Mouse (Mus musculus): ENCODE measurements around the gene Ndufa13. TPM values are rescaled to one million over a fixed set of nuclear protein-coding genes. Genes with fewer than 3 reads are reported as not detected.

Gene Ndufa13
- polyA plus RNA-seq, 1 experiment from 2014 or later, result 233 TPM

DNA sequence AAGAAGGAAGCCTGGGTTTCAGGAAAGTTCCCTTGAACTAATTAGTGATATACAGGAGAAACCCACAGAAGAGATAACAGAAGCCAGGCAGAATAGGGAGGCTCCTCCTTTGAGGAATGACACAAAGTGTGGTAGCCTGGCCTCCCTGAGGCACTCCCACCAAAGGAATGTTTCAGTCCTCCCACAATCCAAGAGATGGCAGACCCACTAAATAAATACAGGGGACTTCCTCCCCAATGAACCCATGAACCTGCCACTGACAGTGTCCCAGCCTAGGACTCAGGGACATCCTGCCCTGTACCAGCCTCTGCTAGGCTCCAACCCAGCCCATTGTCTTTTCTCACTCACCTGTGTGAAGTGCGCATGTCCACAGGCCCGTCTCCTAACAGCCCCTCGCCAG lies 33.1 kb upstream of the Ndufa13 start:
- H3K36me3 ChIP-seq (ENCODE audit: control insufficient read depth, insufficient read depth, low read length), result peaks cover 8% of the 10 kb centered on the region; the same call in 1 of the 2 replicates
- peak overlapping the region; percentile 59 for H3K27ac ChIP-seq (ENCODE audit: low read length)
- H3K27me3 ChIP-seq (replicated peaks; ENCODE audit: control insufficient read depth, insufficient read depth, low read length), result no peaks in the 10 kb centered on the region
- 78% methylated on average over 3 of the region's 3 CpGs for WGBS
- H3K4me1 ChIP-seq (ENCODE audit: control insufficient read depth, insufficient read depth, low read length), result peaks cover 43% of the 10 kb centered on the region
- H3K9ac ChIP-seq (ENCODE audit: low read depth, low read length), result no peak overlapping the region
- ATAC-seq, result peak; percentile 46; the same call in 1 of the 2 replicates
- H3K9me3 ChIP-seq (ENCODE audit: control insufficient read depth, low read length), result no peaks in the 10 kb centered on the region
- no peak overlapping the region for H3K4me2 ChIP-seq (ENCODE audit: low read depth, low read length)
- H3K4me3 ChIP-seq (ENCODE audit: low read length), result no peak overlapping the region

DNA sequence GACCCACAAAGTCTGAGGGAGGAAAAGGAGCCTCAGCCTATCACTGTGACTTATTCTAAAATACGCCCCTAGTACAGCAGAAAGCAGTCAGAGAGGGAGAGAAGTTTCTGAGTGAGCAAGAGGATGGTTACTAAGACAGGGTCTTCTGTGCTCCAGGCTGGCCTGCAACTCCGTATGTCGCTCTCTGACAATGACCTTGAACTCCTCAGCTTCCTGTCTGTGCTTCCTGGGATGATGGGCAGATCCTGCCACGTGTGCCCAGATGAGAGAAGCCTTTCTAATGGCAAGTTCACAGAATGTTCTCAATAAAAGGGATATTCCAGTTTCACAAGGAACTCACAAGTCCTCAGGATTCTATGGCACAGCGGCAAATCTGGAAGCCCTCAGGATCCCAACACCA lies 32.2 kb upstream of the Ndufa13 start:
- Histone ChIP-seq H3K9me3 (ENCODE audit: control insufficient read depth, low read length) (no peaks in the 10 kb centered on the region), H3K4me2 (ENCODE audit: low read depth, low read length) (no peak overlapping the region), H3K27ac (ENCODE audit: low read length) (no peak overlapping the region), H3K36me3 (ENCODE audit: control insufficient read depth, insufficient read depth, low read length) (peaks cover 8% of the 10 kb centered on the region; the same call in 1 of the 2 replicates), H3K27me3 (replicated peaks; ENCODE audit: control insufficient read depth, insufficient read depth, low read length) (no peaks in the 10 kb centered on the region), H3K4me3 (ENCODE audit: low read length) (no peak overlapping the region), H3K9ac (ENCODE audit: low read depth, low read length) (no peak overlapping the region), H3K4me1 (ENCODE audit: control insufficient read depth, insufficient read depth, low read length) (peaks cover 34% of the 10 kb centered on the region)
- ATAC-seq, result no peak
- 78% methylated on average over 5 of the region's 5 CpGs for WGBS

DNA sequence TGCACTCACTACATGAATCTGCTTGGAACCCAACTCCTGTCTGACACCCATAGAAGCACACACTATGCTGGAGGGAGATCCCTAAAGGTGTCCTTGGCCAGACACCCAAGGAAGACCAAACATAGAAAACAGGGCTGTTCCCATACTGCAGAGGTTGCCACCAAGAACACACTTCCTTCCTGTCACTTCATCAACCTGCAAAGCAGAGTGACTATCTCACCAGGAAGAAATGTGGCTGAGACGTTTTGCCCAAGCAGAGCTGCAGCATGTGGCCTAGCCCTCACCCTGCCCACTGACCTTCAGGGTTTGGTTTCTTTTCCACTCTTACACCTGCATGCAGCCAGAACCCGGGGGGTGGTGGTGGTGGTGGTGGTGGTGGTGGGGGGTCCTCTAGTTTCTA lies 31.5 kb upstream of the Ndufa13 start:
- Histone ChIP-seq H3K9me3 (ENCODE audit: control insufficient read depth, low read length) (no peaks in the 10 kb centered on the region), H3K4me3 (ENCODE audit: low read length) (no peak overlapping the region), H3K4me2 (ENCODE audit: low read depth, low read length) (no peak overlapping the region), H3K36me3 (ENCODE audit: control insufficient read depth, insufficient read depth, low read length) (peaks cover 8% of the 10 kb centered on the region; the same call in 1 of the 2 replicates), H3K4me1 (ENCODE audit: control insufficient read depth, insufficient read depth, low read length) (peaks cover 31% of the 10 kb centered on the region), H3K9ac (ENCODE audit: low read depth, low read length) (no peak overlapping the region), H3K27me3 (replicated peaks; ENCODE audit: control insufficient read depth, insufficient read depth, low read length) (no peaks in the 10 kb centered on the region), H3K27ac (ENCODE audit: low read length) (no peak overlapping the region)
- no peak for ATAC-seq
- 54% methylated on average over 2 of the region's 2 CpGs for WGBS

DNA sequence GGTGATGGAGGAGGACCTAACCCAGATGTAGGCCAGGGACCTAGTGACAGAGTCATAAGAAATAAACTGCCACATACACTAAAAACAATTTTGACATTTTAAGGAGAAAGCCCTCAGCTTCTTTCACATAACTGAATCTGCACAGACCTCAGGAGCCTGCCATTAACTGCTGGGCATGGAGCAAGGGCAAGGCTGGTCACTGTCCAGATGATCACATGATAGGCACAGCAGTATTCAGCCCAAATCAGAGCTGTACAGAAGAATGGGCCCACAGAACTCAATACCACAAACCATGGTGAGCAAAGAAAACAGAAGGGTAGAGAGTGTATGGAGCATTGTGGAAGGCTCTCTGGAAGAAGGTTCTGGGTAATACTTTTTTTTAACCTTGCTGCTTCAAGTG lies 24.5 kb upstream of the Ndufa13 start:
- Histone ChIP-seq H3K9ac (ENCODE audit: low read depth, low read length) (no peak overlapping the region), H3K27ac (ENCODE audit: low read length) (no peak overlapping the region), H3K4me1 (ENCODE audit: control insufficient read depth, insufficient read depth, low read length) (0 out of 2 replicates have a peak, but pooled peaks cover 2% of the 10 kb centered on the region), H3K4me3 (ENCODE audit: low read length) (no peak overlapping the region), H3K27me3 (replicated peaks; ENCODE audit: control insufficient read depth, insufficient read depth, low read length) (no peaks in the 10 kb centered on the region), H3K4me2 (ENCODE audit: low read depth, low read length) (no peak overlapping the region), H3K9me3 (ENCODE audit: control insufficient read depth, low read length) (no peaks in the 10 kb centered on the region), H3K36me3 (ENCODE audit: control insufficient read depth, insufficient read depth, low read length) (no peaks in the 10 kb centered on the region)
- ATAC-seq, result no peak

DNA sequence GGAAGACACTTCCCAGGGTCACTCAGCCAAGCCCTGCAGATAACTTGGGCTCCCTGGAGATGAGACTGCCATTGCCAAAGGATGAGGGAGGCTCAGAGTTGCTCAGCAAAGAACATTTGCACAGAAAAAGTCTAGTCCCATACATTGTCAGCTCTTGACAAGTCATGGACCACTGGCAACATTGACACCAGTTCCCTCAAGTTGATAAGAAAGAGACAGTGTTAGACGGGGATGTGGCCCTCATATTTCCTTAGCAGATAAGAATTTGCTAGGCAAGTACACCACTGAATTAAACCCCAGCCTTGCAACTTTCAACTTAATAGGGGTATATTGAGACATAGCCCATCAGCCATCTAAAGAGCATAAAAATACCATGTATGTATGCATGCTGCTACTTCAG lies 21.6 kb upstream of the Ndufa13 start:
- Histone ChIP-seq H3K9ac (ENCODE audit: low read depth, low read length) (no peak overlapping the region), H3K4me3 (ENCODE audit: low read length) (no peak overlapping the region), H3K4me1 (ENCODE audit: control insufficient read depth, insufficient read depth, low read length) (peaks cover 19% of the 10 kb centered on the region), H3K4me2 (ENCODE audit: low read depth, low read length) (no peak overlapping the region), H3K9me3 (ENCODE audit: control insufficient read depth, low read length) (no peaks in the 10 kb centered on the region), H3K27ac (ENCODE audit: low read length) (no peak overlapping the region), H3K27me3 (replicated peaks; ENCODE audit: control insufficient read depth, insufficient read depth, low read length) (no peaks in the 10 kb centered on the region), H3K36me3 (ENCODE audit: control insufficient read depth, insufficient read depth, low read length) (no peaks in the 10 kb centered on the region)
- WGBS, result 75% methylated on average over 1 of the region's 1 CpGs
- ATAC-seq, result no peak

DNA sequence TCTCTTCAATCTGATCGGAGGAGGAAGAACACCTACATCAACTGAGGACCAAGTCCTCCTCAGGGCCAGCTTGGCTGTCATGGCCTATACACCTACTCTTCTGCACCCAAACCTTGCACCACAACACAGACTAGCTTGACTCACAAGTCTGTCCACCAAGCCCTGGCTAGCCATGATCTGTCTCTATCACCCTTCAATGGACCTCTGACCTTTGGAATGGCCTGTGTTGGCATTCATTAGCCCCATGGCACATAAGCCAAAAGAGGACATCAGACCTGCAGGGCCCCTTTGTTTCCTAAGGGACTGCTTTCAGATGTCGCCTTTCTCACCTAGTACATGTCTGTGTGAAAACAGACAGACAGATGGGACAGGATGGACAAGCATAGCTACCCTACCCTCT lies 18.8 kb upstream of the Ndufa13 start:
- Histone ChIP-seq H3K9me3 (ENCODE audit: control insufficient read depth, low read length) (no peaks in the 10 kb centered on the region), H3K4me1 (ENCODE audit: control insufficient read depth, insufficient read depth, low read length) (peaks cover 16% of the 10 kb centered on the region), H3K27me3 (replicated peaks; ENCODE audit: control insufficient read depth, insufficient read depth, low read length) (no peaks in the 10 kb centered on the region), H3K36me3 (ENCODE audit: control insufficient read depth, insufficient read depth, low read length) (peaks cover 13% of the 10 kb centered on the region), H3K4me3 (ENCODE audit: low read length) (no peak overlapping the region), H3K4me2 (ENCODE audit: low read depth, low read length) (no peak overlapping the region), H3K9ac (ENCODE audit: low read depth, low read length) (peak overlapping the region; percentile 16; the same call in 1 of the 2 replicates), H3K27ac (ENCODE audit: low read length) (peak overlapping the region; percentile 62)
- 94% methylated on average over 2 of the region's 2 CpGs for WGBS
- ATAC-seq, result no peak

DNA sequence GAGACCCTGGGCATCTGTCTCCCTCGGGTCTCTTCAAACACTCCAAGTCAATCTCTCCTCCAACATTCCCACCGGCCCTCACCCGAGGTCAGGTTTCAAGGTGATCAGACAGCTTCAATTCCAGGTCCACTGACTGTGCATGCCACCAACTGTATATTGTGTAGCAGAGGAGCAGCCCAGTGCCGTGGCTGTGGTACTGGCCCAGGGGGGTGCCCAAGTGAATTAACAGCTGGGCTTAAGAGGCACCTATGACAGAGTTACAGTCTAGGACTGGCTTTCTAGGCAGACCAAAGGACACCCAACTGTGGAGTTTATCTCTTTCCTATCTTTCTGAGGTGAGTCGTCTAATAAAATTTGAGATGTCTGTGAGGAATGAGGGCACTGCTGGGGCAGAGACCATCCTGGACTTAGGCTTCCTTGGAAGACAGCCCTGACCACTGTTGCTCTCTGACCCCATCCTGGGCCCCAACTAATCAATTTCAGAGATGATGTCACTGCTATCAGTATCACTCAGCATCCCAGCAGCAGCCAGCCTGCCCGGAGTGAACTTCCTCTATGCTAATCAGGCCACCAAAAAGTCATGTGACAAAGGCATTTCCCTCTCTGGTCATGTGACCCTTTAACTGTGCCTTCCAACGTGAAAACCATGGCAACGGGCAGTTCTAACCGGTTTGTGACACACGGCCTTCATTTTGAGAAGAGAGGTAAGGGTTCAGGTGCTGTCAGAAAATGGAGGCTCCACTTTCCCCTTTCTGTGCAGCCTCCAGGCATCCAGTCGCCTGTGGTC lies 17.7 kb upstream of the Ndufa13 start:
- Histone ChIP-seq H3K9ac (ENCODE audit: low read depth, low read length) (no peak overlapping the region), H3K4me3 (ENCODE audit: low read length) (no peak overlapping the region), H3K4me2 (ENCODE audit: low read depth, low read length) (peak overlapping the region; percentile 19; the same call in 1 of the 2 replicates), H3K4me1 (ENCODE audit: control insufficient read depth, insufficient read depth, low read length) (peaks cover 16% of the 10 kb centered on the region), H3K27ac (ENCODE audit: low read length) (peak overlapping the region; percentile 62), H3K27me3 (replicated peaks; ENCODE audit: control insufficient read depth, insufficient read depth, low read length) (no peaks in the 10 kb centered on the region), H3K9me3 (ENCODE audit: control insufficient read depth, low read length) (no peaks in the 10 kb centered on the region), H3K36me3 (ENCODE audit: control insufficient read depth, insufficient read depth, low read length) (peaks cover 21% of the 10 kb centered on the region)
- WGBS, result 36% methylated on average over 11 of the region's 11 CpGs
- ATAC-seq, result peak; percentile 68

DNA sequence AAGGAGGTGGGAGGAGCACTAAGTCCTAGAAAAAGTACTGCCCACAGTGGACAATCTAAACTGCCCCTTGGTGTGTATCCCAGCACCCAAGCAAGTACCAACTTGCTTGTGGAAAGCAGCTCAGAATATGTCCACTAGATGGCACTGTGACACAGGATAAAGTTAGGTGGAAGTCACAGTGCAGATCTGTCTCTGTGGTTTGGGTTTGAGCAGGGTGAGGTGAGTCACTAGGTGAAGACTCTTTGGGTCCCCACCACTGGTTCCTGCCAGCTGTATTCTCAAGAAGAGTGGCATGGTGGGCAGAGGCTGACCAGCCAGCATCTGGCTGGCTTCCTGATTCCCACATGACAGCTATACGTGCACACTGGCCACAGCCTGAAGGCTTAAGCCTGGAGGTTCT lies 16.7 kb upstream of the Ndufa13 start:
- 55% methylated on average over 1 of the region's 1 CpGs for WGBS
- Histone ChIP-seq H3K9ac (ENCODE audit: low read depth, low read length) (no peak overlapping the region), H3K27me3 (replicated peaks; ENCODE audit: control insufficient read depth, insufficient read depth, low read length) (no peaks in the 10 kb centered on the region), H3K4me3 (ENCODE audit: low read length) (no peak overlapping the region), H3K27ac (ENCODE audit: low read length) (0 out of 2 replicates have a peak overlapping the region, but pooled peaks have one; percentile 48), H3K4me1 (ENCODE audit: control insufficient read depth, insufficient read depth, low read length) (peaks cover 16% of the 10 kb centered on the region), H3K36me3 (ENCODE audit: control insufficient read depth, insufficient read depth, low read length) (peaks cover 29% of the 10 kb centered on the region), H3K9me3 (ENCODE audit: control insufficient read depth, low read length) (no peaks in the 10 kb centered on the region), H3K4me2 (ENCODE audit: low read depth, low read length) (no peak overlapping the region)
- ATAC-seq, result peak; percentile 50

DNA sequence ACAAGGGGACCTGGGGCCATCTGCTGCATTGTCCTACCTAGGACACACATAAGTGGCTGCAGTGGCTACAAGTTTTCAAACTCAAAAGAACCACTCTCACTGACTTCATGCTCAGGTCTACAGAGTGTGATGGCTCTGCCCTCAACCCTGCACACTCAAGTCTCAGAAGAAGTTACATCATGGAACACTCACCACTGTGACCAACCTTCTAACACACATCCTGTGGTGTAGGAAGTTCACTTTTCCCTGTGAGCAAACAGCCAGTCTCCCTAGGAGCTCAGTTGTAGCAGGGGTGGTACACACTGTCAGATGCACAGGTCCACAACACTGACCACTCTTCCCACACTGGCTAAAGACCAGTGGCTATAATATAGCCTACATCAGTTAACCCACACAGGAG lies 16.1 kb upstream of the Ndufa13 start:
- H3K27me3 ChIP-seq (replicated peaks; ENCODE audit: control insufficient read depth, insufficient read depth, low read length), result no peaks in the 10 kb centered on the region
- 0 out of 2 replicates have a peak, but pooled peaks have one; percentile 12 for ATAC-seq
- peaks cover 33% of the 10 kb centered on the region for H3K36me3 ChIP-seq (ENCODE audit: control insufficient read depth, insufficient read depth, low read length)

More for the DNA sequence above, 16.1 kb upstream of the Ndufa13 start:
- H3K4me2 ChIP-seq (ENCODE audit: low read depth, low read length), result no peak overlapping the region
- no peaks in the 10 kb centered on the region for H3K9me3 ChIP-seq (ENCODE audit: control insufficient read depth, low read length)
- H3K9ac ChIP-seq (ENCODE audit: low read depth, low read length), result no peak overlapping the region
- peaks cover 16% of the 10 kb centered on the region for H3K4me1 ChIP-seq (ENCODE audit: control insufficient read depth, insufficient read depth, low read length)
- H3K4me3 ChIP-seq (ENCODE audit: low read length), result no peak overlapping the region
- no peak overlapping the region for H3K27ac ChIP-seq (ENCODE audit: low read length)

Measured in intestine, embryonic 16.5 days (tissue).